Comparison of ENCODE assay signal across 9 mouse cellular contexts in genomic region chr5:24526889-24527230, GRCm38 (mm10). TPM values are rescaled to one million over a fixed set of nuclear protein-coding genes. Genes with fewer than 3 reads are reported as not detected.
DNase-seq lines count a peak whose midpoint lies in the region; ATAC-seq and TF ChIP-seq lines count a peak whose summit lies in the region.
"Had no signal": no experiment of that assay in that cellular context is flagged by ENCODE, and none has a peak within 500 bp of the region (broad histone marks: within the 10 kb centered on the region; RNA-seq: fewer than 3 reads in every experiment).

Gene Gbx1 (minus strand): TSS chr5:24527202.

- no peak for TF ChIP-seq POLR2A in testis, adult 2 months (IDR thresholded peaks at IDR 0.05; ENCODE audit: control insufficient read depth, low read depth, low read length)

- peak; percentile 60; the same call in 1 of the 2 replicates for ATAC-seq in intestine, embryonic 15.5 days

- no peak for DNase-seq in testis, postnatal 14 days (ENCODE audit: low spot score)
- DNase-seq in forebrain, embryonic 10.5 days (ENCODE audit: extremely low spot score, low spot score): peak; percentile 34
- DNase-seq in midbrain, embryonic 10.5 days (ENCODE audit: low spot score): peak; percentile 54
- DNase-seq in left cerebral cortex, adult 8-10 months (ENCODE audit: low spot score in 2 of 2): no peak
- no peak for DNase-seq in right cerebral cortex, postnatal 4 days
- DNase-seq in left cerebral cortex, postnatal 25 days (ENCODE audit: low spot score in 2 of 2): no peak

- no peak within 1 kb of the TSS for H3K27ac ChIP-seq in testis, adult 2 months (ENCODE audit: control insufficient read depth, insufficient read depth, low read depth, low read length)
- peak within 1 kb of the TSS; percentile 74 for H3K27ac ChIP-seq in forebrain, embryonic 10.5 days
- H3K27ac ChIP-seq in intestine, embryonic 15.5 days: no peak within 1 kb of the TSS
- H3K27ac ChIP-seq in midbrain, embryonic 10.5 days (replicated peaks): peak within 1 kb of the TSS; percentile 55

- no peaks in the 10 kb centered on the region for H3K9me3 ChIP-seq in forebrain, embryonic 10.5 days
- no peaks in the 10 kb centered on the region for H3K9me3 ChIP-seq in intestine, embryonic 15.5 days
- no peaks in the 10 kb centered on the region for H3K9me3 ChIP-seq in midbrain, embryonic 10.5 days (replicated peaks)

- peak within 1 kb of the TSS; percentile 61 for H3K4me3 ChIP-seq in testis, adult 2 months (ENCODE audit: control insufficient read depth, low read depth, low read length)
- peak within 1 kb of the TSS; percentile 56 for H3K4me3 ChIP-seq in forebrain, embryonic 10.5 days
- peak within 1 kb of the TSS; percentile 38 for H3K4me3 ChIP-seq in intestine, embryonic 15.5 days (replicated peaks)
- peak within 1 kb of the TSS; percentile 60 for H3K4me3 ChIP-seq in midbrain, embryonic 10.5 days

- peaks cover 4% of the 10 kb centered on the region for H3K27me3 ChIP-seq in testis, adult 2 months (ENCODE audit: control insufficient read depth, insufficient read depth, low read length)
- H3K27me3 ChIP-seq in forebrain, embryonic 10.5 days (ENCODE audit: poor library complexity, severe bottlenecking): peaks cover 100% of the 10 kb centered on the region
- H3K27me3 ChIP-seq in intestine, embryonic 15.5 days (replicated peaks): peaks cover 89% of the 10 kb centered on the region
- peaks cover 99% of the 10 kb centered on the region for H3K27me3 ChIP-seq in midbrain, embryonic 10.5 days (ENCODE audit: low read depth, poor library complexity, severe bottlenecking)

- under 1% methylated on average over 49 of the region's 49 CpGs for WGBS in forebrain, embryonic 10.5 days
- under 1% methylated on average over 47 of the region's 49 CpGs for WGBS in intestine, embryonic 15.5 days
- under 1% methylated on average over 48 of the region's 49 CpGs for WGBS in midbrain, embryonic 10.5 days

- peak within 1 kb of the TSS; percentile 5; the same call in 1 of the 2 replicates for H3K9ac ChIP-seq in intestine, embryonic 15.5 days

- peak within 1 kb of the TSS; percentile 88 for H3K4me2 ChIP-seq in intestine, embryonic 15.5 days (replicated peaks)

- no peak for TF ChIP-seq CTCF in testis, adult 2 months (IDR thresholded peaks at IDR 0.05; ENCODE audit: control insufficient read depth, insufficient read depth, insufficient replicate concordance, low read depth, low read length)

- H3K36me3 ChIP-seq in testis, adult 2 months (ENCODE audit: control insufficient read depth, insufficient read depth, low read length): no peaks in the 10 kb centered on the region
- H3K36me3 ChIP-seq in forebrain, embryonic 10.5 days (replicated peaks): no peaks in the 10 kb centered on the region
- H3K36me3 ChIP-seq in intestine, embryonic 15.5 days: no peaks in the 10 kb centered on the region
- no peaks in the 10 kb centered on the region for H3K36me3 ChIP-seq in midbrain, embryonic 10.5 days

- H3K4me1 ChIP-seq in testis, adult 2 months (ENCODE audit: control insufficient read depth, insufficient read depth, low read length): peaks cover 16% of the 10 kb centered on the region
- peaks cover 60% of the 10 kb centered on the region for H3K4me1 ChIP-seq in forebrain, embryonic 10.5 days
- H3K4me1 ChIP-seq in intestine, embryonic 15.5 days (replicated peaks): peaks cover 14% of the 10 kb centered on the region
- H3K4me1 ChIP-seq in midbrain, embryonic 10.5 days: peaks cover 39% of the 10 kb centered on the region

- intact Hi-C loops in left cerebral cortex, postnatal 25 days (cut with DNase I): no loop called here

RNA-seq across cellular contexts. Expression of gene Gbx1, which starts in this region (rescaled TPM):
- 0.11 and 0.16 TPM in 2 replicates for polyA plus RNA-seq in testis, adult 2 months (2012; rRNA removed)
- polyA plus RNA-seq in forebrain, embryonic 10.5 days (2016; fragmentation: Nextera tagmentation; extraction: Ambion mirVana): 0.09 and 0.21 TPM in 2 replicates
- polyA plus RNA-seq in intestine, embryonic 15.5 days (2015; fragmentation: Nextera tagmentation; extraction: Ambion mirVana): 0.06 TPM in 1 of 2 replicates, not detected in the other
- polyA plus RNA-seq in midbrain, embryonic 10.5 days (2016; fragmentation: Nextera tagmentation; extraction: Ambion mirVana): not detected in 2 replicates
- 1 to 10 TPM in 3 of 4 experiments, under 1 TPM in 1; 0.65 to 1.4 (median 1.2) TPM for total RNA-seq in left cerebral cortex, adult 8-10 months (2022)
- total RNA-seq in left cerebral cortex, postnatal 25 days (2021): under 1 TPM; 0.32 to 0.76 TPM
- total RNA-seq: neutrophil, adult 5-6 weeks had no signal

Comparison
In these comparisons a context has a peak if more than half of its experiments do, and no peak if none do; other contexts are left out.
1. Peak in DNase-seq, H3K4me3 ChIP-seq and H3K27ac ChIP-seq in forebrain, embryonic 10.5 days; RNA of the gene not detected or under 1 TPM.
2. Peak in ATAC-seq, H3K4me3 ChIP-seq, H3K9ac ChIP-seq and H3K4me2 ChIP-seq in intestine, embryonic 15.5 days; RNA of the gene not detected or under 1 TPM.
3. Peak in DNase-seq, H3K4me3 ChIP-seq and H3K27ac ChIP-seq in midbrain, embryonic 10.5 days; RNA of the gene not detected or under 1 TPM.